In the genomic region with DNA sequence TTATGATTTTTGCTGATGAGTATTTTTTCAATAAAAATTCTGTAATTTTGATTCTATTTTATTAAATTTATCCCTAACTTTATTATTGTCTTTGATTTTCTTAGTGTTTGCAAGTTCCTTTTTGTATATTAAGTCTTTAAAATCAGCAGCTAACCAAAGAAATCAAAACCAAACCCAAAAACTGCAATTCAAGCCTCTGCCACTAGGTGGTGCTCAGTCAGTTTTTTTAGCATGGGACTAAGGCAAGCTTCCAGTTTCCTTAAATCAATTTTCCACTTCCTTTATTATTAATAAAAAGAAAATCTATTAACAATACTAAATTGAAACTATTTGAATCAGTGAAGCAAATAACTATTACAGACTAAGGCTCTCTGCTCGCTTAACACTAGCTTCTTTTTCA, we compare ENCODE assay signal across 8 mouse cellular contexts.
DNase-seq lines count a peak whose midpoint lies in the region; ATAC-seq and TF ChIP-seq lines count a peak whose summit lies in the region.

No protein-coding gene starts in this region.

- intact Hi-C loops in gastrocnemius, adult 2 months (cut with DNase I): no loop called here

- 73% methylated on average over 1 of the region's 1 CpGs for WGBS in thymus, adult 2 months

- no peak for TF ChIP-seq POLR2A in thymus, adult 2 months (IDR thresholded peaks at IDR 0.05; ENCODE audit: control insufficient read depth, extremely low read depth, insufficient read depth, low read length, poor library complexity)

- H3K4me1 ChIP-seq in thymus, adult 2 months (replicated peaks; ENCODE audit: control insufficient read depth, insufficient read depth, low read length): no peaks in the 10 kb centered on the region

- no peaks in the 10 kb centered on the region for H3K36me3 ChIP-seq in thymus, adult 2 months (ENCODE audit: control insufficient read depth, insufficient read depth, low read length)

- DNase-seq in gastrocnemius, adult 2 months: peak; percentile 33
- no peak for DNase-seq in gastrocnemius, postnatal 25 days
- peak; percentile 44 for DNase-seq in thymus, adult 2 months
- no peak for DNase-seq in thymus, adult 18-20 months
- DNase-seq in cerebellum, adult 9-10 months: peak; percentile 44
- DNase-seq in kidney, postnatal 14 days: peak; percentile 60

- peak; percentile 66 for ATAC-seq in megakaryocyte, adult 5-6 weeks (ENCODE audit: poor library complexity, severe bottlenecking)
- no peak for ATAC-seq in megakaryocyte-erythroid progenitor cell, adult 5-6 weeks (replicated peaks; ENCODE audit: low FRiP score, low TSS enrichment, poor library complexity, severe bottlenecking)

- H3K27me3 ChIP-seq in thymus, adult 2 months (ENCODE audit: control insufficient read depth, insufficient read depth, low read length): no peaks in the 10 kb centered on the region

- H3K27ac ChIP-seq in gastrocnemius, adult 2 months: no peak overlapping the region
- no peak overlapping the region for H3K27ac ChIP-seq in thymus, adult 2 months (ENCODE audit: control insufficient read depth, insufficient read depth, low read length)

- no peak overlapping the region for H3K4me3 ChIP-seq in gastrocnemius, adult 2 months
- no peak overlapping the region for H3K4me3 ChIP-seq in thymus, adult 2 months (ENCODE audit: control insufficient read depth, insufficient read depth, low read length)

- TF ChIP-seq CTCF in gastrocnemius, adult 2 months (IDR thresholded peaks at IDR 0.05): peak; percentile 96
- no peak for TF ChIP-seq CTCF in thymus, adult 2 months (IDR thresholded peaks at IDR 0.05; ENCODE audit: borderline replicate concordance, control insufficient read depth, extremely low read depth, insufficient read depth, low read length, poor library complexity)

Comparison
In these comparisons a context has a peak if more than half of its experiments do, and no peak if none do; other contexts are left out.
1. DNase-seq: peak in gastrocnemius, adult 2 months (single experiment), thymus, adult 2 months (single experiment), cerebellum, adult 9-10 months (single experiment) and kidney, postnatal 14 days (single experiment); none in gastrocnemius, postnatal 25 days (single experiment) and thymus, adult 18-20 months (0 of 2).